Mouse (Mus musculus) lung, adult 2 months (tissue): ENCODE results near the gene Aif1. TPM values are rescaled to one million over a fixed set of nuclear protein-coding genes. Genes with fewer than 3 reads are reported as not detected.
A peak's percentile ranks its signal among the peaks of the same experiment; 100 is the strongest.

ENCODE experiments used
- DNase-seq: peaks from one replicate; pipeline ENCODE4 v3.0.0; 2022
- H3K4me1 ChIP-seq: fragments of 200-500 bp; 2 replicates; pipeline ENCODE4 v1.6.1; 2011; ENCODE audit warnings: low read length; ENCODE audit not compliant: control insufficient read depth, insufficient read depth
- H3K4me3 ChIP-seq: fragments of 200-500 bp; replicated peaks from 2 replicates; pipeline ENCODE3; 2011; ENCODE audit warnings: low read depth, mild to moderate bottlenecking, control low read depth, low read length; ENCODE audit errors: extremely low read depth
- CTCF ChIP-seq: fragments of 200-500 bp; IDR thresholded peaks from 2 replicates; pipeline ENCODE4 v1.5.1; 2011; ENCODE audit warnings: mild to moderate bottlenecking, low read length, control low read depth; ENCODE audit not compliant: insufficient read depth
- POLR2A ChIP-seq: fragments of 200-500 bp; IDR thresholded peaks from 2 replicates; pipeline ENCODE4 v1.6.1; 2011; ENCODE audit warnings: low read depth, mild to moderate bottlenecking, control low read depth, low read length, borderline replicate concordance; ENCODE audit errors: extremely low read depth
- WGBS: fragments of 180-500 bp; shearing (Covaris S2); methylation state at CpG from one replicate; pipeline ENCODE4 v1.1.7; 2018; 5-methylcytosine and 5-hydroxymethylcytosine counted together
- polyA plus RNA-seq: library from polyadenylated mRNA; depleted of rRNA; stranded (reverse); fragments of >200 nt; gene quantifications from 2 replicates; pipeline ENCODE4 v1.2.3, GENCODE M21; 2012

Gene Aif1
- polyA plus RNA-seq, 1 experiment = 1.4 TPM

DNA sequence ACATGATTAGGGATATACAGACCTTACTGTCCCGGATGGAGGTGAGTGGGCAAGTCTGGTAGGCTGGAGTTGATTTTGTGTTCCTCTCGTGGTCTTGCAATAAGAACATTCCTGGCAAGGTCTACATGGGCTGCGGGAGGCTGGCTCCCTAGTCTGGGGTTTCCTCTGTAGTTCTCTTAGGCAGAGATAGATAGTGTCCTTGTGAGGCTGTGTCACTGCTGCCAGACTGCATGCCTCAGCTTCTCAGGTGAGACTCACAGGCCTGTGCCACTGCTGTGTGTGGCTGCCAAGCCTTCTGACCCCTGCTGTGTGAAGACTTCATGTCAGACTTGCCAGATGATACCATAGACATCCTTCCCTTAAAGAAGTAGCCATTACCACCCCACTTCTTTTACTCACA, 36.6 kb downstream of the Aif1 start:
- DNase-seq = no peak
- H3K4me1 ChIP-seq = peaks cover 11% of the 10 kb centered on the region
- 79% methylated on average over 3 of the region's 3 CpGs for WGBS
- no peak overlapping the region for H3K4me3 ChIP-seq
- TF ChIP-seq POLR2A = no peak

DNA sequence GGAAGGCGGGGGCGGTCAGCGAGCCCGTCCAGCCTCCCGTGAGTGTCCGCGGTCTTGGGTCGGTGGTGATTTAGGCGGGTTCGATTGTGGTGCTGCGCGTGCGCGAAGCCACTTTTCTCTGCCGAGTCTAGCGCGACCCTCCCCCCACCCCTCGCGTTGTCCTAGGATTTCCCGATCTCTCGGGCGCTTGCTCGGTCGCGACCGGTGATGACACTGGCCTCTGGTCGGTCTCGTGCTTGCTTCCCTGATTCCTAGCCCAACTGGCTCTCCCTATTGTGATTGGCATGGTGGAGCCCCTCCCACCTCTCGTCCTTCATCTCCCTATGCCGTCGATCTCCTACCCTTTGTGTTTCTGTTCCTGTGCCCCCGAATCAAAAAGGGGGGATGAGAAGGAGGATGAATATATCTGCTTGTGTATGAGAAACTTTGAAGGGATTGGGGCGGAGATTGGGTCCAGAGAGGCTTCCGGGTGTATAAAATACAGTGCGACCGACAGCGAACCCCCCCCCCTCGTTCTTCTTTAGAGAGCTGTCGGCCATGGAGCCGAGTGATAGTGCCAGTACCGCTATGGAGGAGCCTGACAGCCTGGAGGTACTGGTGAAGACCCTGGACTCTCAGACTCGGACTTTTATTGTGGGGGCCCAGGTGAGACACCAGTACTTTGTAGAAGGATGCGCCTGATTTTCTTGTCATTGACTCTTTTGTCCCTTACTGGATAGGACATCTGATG, 40.1 kb downstream of the Aif1 start:
- TF ChIP-seq CTCF (no peak), POLR2A (no peak)
- no peak for DNase-seq
- under 1% methylated on average over 43 of the region's 43 CpGs for WGBS
- Histone ChIP-seq H3K4me3 (peak overlapping the region; percentile 99), H3K4me1 (peaks cover 11% of the 10 kb centered on the region)

DNA sequence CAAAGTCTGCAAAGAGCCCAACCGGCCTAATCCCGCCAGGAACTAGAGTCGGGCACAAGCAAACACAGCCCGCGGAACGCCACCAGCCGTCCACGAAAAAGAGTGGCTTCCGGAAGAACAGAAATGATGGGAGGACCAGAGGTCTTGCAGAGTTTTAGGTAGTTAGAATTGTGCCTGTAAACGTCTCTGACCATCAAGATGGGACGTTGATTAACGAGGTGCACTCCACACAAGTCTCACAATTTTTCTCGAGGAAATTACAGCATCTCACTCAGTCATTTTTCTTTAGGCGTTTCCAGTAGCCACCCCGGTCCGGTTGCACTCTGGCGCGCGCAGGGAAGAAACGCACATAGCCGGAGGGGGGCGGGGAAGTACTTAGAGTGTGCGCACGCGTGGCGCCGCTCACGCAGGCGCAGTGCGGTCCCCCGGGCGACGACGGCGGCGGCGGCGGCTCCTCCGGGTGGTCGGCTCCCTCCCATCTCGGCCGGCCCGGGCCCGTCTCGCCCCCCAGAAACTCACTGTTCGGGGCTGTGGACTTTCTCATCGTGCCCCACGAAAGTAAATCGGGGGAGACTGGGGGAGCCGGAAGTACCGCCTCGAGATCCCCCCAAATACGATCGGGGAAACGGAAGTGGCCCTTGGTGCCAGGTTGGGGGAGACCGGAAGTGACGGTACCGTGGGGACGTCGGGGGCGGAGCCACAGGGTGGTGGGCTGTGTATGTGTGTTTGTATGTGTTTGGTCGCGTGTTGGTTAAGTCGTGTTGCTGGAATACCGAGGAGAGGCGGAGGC, 40.9 kb downstream of the Aif1 start, which contains the start of gene Bag6:
Bag6 (plus strand) TSS at position 378 of the 790 bp plus-strand sequence.
- TF ChIP-seq POLR2A (peak; percentile 68; the same call in 1 of the 2 replicates), CTCF (no peak)
- DNase-seq = peak; percentile 97
- peak within 1 kb of the TSS; percentile 99 for H3K4me3 ChIP-seq
- WGBS = under 1% methylated on average over 66 of the region's 66 CpGs
- peaks cover 7% of the 10 kb centered on the region for H3K4me1 ChIP-seq

DNA sequence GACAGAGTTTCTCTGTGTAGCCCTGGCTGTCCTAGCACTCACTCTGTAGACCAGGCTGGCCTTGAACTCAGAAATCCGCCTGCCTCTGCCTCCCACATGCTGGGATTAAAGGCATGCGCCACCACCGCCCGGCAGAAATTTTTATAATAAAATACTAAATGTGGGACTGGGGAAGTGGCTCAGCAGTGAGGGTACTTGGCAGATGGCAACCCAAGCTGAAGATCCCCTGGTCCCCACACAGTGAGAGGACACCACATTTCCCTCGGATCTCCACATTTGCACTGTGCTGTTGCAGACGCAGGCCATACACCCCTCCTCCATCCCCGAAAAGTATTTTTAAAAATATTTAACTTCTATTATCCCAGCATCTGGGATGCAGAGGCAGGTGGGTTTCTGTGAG, 42.4 kb downstream of the Aif1 start:
- peaks cover 7% of the 10 kb centered on the region for H3K4me1 ChIP-seq
- TF ChIP-seq POLR2A = no peak
- TF ChIP-seq CTCF = no peak

DNA sequence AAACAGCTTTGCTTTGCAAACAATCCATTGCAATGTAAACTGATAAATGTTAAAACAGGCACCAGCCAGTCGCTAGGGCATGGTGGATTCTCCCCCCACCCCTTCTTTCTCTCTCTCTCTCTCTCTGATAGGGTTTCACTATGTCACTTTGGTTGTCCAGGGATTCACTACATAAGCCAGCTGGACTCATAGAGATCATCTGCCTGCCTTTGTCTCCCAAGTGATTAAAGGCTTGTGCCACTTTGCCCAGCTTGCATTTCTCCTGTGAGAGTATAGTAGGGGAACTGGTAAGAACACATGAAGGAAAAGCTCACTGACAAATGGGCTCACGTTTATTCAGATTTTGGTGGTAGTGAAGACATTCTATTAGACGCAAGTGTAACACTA, 43.7 kb downstream of the Aif1 start:
- Histone ChIP-seq H3K4me3 (no peak overlapping the region), H3K4me1 (peaks cover 13% of the 10 kb centered on the region)
- WGBS = 56% methylated on average over 3 of the region's 3 CpGs
- no peak for DNase-seq
- TF ChIP-seq POLR2A = no peak
- no peak for TF ChIP-seq CTCF

More for the DNA sequence above, 42.4 kb downstream of the Aif1 start:
- WGBS = 89% methylated on average over 7 of the region's 7 CpGs
- DNase-seq = no peak
- H3K4me3 ChIP-seq = no peak overlapping the region

DNA sequence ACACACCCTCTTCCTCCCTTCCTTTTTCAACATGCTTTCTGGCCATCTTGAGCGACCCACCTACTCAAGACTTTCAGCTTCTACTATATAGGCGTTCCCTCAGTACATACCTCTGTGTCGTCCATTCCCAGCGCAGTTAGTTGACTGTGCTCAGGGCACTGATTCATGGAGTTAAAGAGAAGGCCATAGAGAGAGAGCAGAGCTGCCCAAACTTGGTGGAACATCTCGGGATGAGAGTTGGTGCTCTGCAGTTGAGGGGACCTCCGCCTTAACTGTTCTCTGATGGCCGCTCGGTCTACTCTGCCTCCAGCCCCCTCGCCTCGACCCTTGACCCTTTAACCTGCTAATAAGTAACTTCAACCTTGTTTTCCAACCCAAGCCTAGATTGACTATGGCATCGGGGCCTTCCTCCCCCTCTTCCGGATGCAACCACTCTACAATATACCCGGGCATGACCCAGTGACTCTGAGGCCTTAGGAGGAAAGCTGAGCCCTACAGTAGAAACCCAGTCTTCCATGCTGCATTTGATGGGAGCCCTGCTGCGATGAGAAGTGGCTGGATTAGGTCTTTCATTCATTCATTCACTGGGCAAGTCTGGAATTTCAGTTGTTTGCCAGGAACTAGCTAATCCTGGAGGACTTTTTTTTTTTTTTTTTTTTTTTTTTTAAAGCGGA, 44.2 kb downstream of the Aif1 start, which contains the start of gene Apom:
Apom (minus strand) TSS at position 551 of the 674 bp plus-strand sequence.
- 78% methylated on average over 15 of the region's 15 CpGs for WGBS
- peaks cover 16% of the 10 kb centered on the region for H3K4me1 ChIP-seq
- no peak for DNase-seq
- H3K4me3 ChIP-seq = no peak within 1 kb of the TSS
- TF ChIP-seq POLR2A (no peak), CTCF (no peak)

DNA sequence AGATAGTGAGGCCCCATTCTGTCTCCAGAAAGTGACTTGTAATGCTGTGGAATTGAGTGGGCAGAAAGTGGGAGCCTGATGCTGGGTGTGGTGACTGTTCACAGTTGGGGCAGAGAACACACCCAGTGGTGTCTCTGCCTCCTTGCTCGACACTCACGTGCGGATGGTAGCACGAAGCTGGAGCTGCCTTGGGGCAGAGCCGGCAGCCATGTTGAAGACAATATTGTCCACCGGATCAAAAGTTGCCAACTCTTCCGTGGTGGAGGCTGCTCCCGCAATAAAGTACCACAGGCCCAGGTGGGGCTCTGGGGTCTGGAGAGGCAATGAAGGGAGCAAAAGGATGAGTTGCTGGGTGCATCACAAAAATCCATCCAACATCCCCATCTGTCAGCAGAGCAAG, 44.8 kb downstream of the Aif1 start:
- TF ChIP-seq CTCF (no peak), POLR2A (no peak)
- Histone ChIP-seq H3K4me1 (peaks cover 11% of the 10 kb centered on the region), H3K4me3 (no peak overlapping the region)
- 88% methylated on average over 8 of the region's 8 CpGs for WGBS
- no peak for DNase-seq

DNA sequence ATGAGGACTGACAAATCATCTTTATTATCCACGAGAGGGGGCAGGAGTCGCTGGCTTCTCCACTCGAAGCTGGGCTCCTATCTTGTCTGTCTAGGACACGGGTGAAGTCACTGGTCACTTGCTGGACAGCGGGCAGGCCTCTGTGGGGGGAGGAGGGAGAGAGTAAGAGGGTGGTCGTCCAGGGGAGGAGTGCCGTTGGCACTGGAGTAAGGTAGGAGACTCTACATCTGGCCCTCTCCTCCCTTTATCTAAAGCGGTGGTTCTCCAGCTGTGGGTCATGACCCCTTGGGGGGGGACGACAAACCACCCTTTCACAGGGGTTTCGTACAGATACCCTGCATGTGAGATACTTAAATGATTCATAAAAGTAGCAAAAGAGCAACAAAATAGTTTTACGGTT, 46.9 kb downstream of the Aif1 start:
- no peak for DNase-seq
- WGBS = 58% methylated on average over 11 of the region's 11 CpGs

DNA sequence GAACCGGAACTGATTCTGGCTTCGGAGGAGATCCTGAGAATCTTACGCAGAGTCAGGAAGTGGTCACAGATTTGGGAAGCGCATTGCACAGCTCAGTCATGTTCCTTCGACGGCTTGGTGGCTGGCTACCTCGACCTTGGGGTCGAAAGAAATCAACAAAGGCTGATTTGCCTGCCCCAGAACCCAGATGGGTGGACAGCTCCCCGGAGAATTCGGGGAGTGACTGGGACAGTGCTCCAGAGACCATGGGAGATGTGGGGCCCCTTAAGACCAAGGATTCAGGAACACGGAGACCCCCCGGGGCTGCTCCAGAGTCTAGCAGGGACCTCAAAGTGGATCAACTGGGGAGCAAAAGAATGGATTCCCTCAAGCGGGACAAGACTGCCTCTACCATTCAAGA, 48.9 kb downstream of the Aif1 start:
- WGBS = 44% methylated on average over 13 of the region's 13 CpGs
- TF ChIP-seq POLR2A (no peak), CTCF (no peak)
- peaks cover 16% of the 10 kb centered on the region for H3K4me1 ChIP-seq
- H3K4me3 ChIP-seq = peak overlapping the region; percentile 69
- no peak for DNase-seq

More for the DNA sequence above, 46.9 kb downstream of the Aif1 start:
- H3K4me3 ChIP-seq = no peak overlapping the region
- peaks cover 16% of the 10 kb centered on the region for H3K4me1 ChIP-seq
- TF ChIP-seq POLR2A (no peak), CTCF (no peak)
